Mouse (Mus musculus): ENCODE measurements around the gene Car3.
"Not testable (repeated sequence)": the region's sequence is repeated elsewhere in the genome, so short reads cannot be mapped to it uniquely, and the experiment has no call there.

Gene Car3

DNA sequence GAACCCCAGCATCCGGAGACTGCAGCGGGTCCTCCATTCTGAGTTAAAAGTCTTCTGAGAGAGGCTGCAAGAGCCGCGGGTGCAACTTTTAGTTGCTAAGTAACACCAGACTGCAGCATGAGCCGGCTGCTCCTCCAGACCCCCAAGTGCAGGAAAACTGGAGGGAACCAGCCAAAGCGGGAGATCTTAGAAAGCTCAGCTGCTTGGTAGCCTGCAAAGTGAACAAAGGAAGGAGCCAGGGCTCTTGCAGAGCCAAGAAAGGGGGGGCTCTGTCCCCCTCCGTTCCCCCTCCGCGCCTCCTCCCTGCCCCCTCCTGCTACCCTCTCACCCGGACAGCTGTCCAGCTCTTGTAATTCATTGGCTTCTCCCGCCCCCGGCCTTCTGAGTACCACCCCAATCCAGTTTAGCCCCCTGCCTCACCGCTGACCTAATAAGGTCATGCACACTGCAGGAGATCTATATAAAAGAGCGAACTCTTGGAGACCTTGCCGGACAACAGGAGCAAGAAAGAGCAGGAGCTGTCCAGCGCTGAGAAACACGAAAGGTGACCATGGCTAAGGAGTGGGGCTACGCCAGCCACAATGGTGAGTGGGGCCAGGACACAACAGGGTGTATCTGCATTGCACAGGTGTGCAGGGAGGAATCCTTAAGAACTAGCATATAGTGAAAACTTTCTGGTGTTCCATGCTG lies at the start of gene Car3:
Car3 (plus strand) TSS at position 491 of the 690 bp plus-strand sequence.
- no peak for DNase-seq (ENCODE audit: low spot score in 2 of 2)

DNA sequence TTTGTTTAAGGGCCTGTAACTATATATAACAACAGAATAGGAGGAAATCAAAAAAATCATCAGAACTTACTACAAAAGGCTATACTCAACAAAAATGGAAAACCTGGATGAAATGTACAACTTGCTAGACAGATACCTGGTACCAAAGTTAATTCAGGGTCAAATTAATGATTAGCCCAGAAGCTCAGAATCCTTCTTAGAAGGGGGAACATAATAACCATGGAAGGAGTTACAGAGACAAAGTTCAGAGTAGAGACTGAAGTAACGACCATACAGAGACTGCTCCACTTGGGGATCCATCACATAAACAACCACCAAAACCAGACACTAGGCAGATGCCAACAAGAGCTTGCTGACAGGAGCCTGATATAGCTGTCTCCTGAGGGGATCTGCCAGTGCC lies 47.9 kb upstream of the Car3 start:
- not testable (repeated sequence) for DNase-seq (ENCODE audit: low spot score in 2 of 2)

DNA sequence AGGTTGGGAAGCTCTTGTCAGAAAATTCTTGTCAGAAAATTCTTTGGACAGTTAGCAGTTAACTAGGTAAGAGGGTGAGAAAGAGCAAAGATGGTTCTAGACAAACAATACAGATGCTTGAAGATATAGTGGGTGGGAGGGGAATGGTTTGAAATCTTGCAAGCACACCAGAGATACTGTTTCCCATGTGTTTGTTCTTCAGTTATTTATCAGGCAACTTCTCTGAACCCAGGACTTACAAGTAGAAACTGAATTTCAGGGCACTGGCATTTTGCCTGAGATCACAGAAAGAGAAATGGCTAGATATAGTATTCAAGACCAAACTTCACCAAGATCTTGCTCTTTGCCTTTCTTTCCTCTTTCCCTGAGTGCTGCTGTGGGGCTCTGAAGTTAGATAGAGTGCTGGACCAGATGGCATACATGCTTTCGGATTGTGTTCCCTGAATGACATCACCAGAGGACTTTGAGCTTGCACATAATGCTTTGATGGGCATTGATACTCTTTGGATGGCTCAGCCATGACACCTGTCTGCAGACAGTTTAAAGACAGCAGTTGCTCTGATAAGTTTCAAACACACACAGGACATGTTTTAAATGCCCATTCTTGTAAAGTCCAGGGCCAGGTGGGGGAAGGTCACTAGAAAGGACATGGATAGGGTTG lies 43.3 kb upstream of the Car3 start:
- DNase-seq (ENCODE audit: low spot score in 2 of 2): no peak

DNA sequence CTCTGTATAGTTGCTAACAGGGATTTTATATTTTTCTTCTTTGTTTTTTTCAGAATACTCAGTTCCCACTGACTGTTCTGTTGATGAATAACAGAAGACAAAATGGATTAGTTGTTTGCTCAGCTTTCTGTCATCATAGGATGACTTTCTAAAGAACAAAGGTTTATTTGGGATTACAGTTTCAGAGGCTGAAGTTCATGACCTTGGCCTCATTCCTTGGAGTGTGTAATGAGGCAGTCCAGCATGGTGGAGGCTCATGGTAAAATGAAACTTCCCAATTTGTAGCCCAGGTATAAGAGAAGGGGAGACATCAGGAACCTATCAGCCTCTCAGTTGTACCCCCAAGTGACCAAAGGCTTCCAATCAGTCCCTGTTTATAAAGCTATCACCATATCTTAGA lies 34.4 kb upstream of the Car3 start:
- no peak for DNase-seq (ENCODE audit: low spot score in 2 of 2)

DNA sequence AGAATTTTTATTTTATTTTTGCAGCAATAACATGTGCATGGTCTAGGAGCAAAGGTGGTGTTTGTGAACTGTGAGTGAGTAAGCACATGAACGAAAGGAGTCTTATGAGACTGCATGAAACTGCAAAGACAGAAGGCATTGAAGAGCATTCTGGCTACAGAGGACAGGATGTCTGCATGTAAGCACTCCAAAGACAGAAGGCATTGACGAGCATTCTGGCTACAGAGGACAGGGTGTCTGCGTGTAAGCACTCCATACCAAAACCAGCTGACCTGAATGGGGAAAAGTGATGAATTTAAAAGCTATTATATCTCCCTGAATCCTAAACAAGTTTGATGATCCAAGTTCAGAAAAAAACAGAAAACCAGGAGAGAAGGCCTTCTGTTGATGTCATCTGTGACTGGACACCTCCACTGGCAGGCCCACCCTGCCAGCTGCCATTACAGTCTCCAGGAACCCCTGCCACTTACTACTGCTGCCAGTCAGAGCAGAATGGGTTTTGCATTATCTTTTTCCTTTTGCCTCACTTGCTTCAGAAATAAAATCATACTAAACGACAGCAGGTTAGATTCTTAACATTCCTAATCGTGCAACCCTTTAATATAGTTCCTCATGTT lies 32.0 kb upstream of the Car3 start:
- no peak for DNase-seq (ENCODE audit: low spot score in 2 of 2)

DNA sequence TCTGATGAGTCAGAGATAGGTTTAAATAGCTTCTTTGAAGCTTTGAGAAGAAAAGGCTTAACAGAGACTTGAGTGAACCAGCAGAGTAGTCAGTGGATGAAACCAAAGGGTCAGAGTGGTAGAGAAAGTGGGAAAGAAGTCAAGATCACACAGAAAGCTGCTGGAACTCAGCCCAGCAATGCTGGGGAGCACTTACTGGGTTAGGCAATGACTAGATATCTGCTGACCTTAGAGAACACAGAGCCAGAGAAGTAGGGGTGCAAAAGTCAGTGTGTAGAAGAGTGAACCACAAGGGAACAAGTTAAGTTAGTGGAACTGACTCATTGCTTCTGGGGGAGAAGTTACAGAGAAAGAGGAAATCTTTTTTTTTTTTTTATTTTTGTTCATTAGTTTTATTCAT lies 30.5 kb upstream of the Car3 start:
- no peak for DNase-seq (ENCODE audit: low spot score in 2 of 2)

DNA sequence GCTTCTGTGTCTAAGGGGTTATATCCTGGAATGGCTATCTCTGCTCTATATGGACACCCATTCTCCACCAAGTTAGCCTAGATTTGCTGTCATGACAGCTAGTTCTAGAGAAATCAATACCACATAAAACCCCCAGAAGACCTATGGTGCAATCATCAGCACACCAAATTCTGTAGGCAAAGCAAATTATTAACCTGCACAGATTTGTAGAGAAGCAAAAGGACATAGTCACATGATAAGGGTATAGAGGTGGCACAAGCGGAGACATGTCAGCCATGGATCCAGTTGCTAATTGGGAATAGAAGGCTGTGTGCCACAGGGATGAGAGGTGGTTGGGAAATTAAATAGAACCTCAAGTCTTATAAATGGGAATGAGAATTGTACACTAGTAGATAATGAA lies 24.4 kb upstream of the Car3 start:
- DNase-seq (ENCODE audit: low spot score in 2 of 2): no peak

DNA sequence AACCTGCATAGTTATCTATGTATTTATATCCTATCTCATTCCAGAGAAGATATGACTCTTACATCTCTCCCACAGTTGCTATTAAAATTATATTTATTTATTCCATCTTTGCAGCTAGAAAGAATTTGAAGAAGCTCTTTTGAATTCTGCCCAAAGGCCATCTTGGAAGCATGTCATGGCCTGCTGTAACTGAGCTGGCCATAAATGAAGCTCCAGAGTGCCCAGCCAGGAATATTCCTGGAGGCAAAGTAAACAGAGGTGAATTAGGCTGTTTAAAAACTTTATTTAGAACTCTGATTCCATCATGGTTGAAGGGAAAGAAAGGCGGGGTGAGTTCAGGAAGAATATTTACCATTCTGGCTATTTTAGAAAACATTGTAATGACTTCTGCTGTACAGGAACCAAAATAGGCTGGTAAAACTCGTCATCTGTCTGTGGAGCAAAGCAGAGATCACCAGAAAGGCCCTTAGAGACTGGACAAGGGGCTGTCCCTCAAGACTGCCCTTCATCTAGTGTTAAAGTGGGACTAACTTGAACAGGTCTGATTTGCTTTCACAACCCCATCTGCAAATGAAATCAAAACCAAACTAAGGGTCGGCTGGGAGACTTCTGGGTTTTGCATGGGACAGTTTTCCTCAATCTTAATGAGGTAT lies 23.7 kb upstream of the Car3 start:
- no peak for DNase-seq (ENCODE audit: low spot score in 2 of 2)

DNA sequence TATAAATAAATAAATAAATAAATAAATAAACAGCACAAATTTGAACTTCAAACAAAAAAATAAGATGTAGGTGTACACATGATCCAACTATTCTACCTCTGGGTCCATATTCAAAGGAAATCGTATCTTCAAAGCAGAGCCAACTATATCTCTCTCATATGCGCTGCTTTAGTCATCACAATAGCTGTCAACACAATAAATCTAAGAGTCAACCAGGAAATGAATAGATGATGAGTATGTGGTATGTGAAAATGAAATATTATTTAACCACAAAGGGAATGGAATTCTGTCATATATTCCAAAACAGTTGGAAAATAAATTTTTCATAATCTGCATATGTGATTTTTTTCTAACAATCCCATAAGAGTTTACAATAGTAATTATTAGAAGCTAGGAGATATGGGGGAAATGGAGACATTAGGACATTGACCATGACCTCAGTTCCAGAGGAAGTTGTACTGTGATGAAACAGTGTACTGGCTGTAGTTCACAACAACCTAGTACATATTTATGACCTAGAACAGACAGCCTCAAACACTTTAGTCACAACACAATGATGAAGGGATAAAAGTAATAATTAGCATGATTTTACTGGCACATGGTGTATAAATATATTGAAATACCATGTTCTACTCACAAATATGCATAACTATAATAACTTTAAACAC lies 14.6 kb upstream of the Car3 start:
- DNase-seq (ENCODE audit: low spot score in 2 of 2): no peak

DNA sequence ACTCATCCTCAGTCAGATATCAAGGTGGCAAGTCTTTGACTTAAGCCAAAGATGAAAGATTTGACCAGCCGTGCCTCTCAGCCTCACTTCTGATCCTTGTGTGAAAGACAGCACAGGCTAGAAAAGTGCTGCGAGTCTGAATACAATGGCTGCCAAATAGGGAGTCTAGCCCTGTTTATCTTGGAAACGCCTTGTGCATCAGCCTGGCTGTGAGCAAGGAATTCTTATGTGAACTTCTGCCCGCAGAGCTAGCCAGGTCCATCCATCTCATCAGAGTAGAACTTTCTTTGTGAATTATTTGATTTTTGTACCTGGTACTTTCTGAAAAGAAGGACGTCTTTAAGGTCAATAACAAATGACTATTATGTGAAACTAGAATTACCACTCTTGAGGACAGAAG lies 9.3 kb upstream of the Car3 start:
- DNase-seq (ENCODE audit: low spot score in 2 of 2): no peak

DNA sequence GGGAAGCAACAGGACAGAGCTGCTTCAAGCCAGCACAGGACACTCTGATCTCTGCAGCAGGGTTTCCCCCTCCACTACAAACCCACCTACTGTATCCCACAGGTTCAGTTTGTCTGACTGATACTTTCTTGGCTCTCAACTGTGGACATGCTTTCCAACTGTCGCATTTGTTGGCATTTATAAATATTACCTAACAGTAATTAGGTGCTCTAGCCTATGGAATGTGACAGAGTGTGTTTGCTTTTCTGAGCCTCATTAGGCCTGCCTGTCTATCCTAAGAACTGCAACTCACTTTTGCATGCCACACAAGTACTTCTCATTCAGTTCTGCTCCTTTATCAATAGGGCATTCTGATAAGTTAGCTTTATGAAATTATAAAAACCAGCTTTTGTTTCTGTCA lies 8.9 kb upstream of the Car3 start:
- DNase-seq (ENCODE audit: low spot score in 2 of 2): no peak

DNA sequence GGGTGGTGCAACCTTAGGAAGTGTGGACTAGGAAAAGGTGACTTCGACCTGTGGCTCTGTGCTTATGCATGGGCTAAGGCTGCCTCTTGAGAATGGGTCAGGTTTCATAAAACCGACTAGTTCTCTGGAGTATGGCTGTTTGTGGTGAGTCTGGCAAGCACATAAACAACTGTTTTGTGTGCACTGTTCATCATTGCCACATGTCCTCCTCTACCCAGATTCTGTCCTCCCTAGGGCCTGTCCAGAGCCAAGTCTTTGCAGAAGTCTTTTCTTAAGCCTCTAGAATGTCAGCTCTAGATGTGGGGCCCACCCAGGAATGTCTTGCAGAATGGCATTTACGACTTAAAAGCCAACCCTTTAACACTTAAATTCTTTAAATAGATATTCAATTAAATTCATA lies 5.4 kb upstream of the Car3 start:
- DNase-seq (ENCODE audit: low spot score in 2 of 2): no peak

DNA sequence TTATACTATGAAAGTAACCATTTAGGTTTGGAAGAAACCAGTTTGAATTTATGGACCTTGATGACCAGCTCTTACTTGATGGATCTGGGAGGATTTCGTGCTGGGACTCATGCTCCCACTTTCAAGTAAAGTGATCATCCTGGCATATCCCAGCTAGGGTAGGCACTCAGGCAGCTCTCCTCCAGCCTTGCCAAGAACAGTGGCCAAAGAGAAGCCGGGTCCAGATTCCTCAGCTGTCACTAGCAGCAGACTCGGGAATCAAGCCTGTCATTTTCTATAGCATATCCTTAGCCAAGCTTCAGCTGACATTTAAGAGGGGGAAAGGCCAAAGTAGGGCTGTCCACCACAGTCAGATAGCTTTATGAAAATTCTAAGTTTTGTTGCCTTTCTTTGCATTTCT lies 3.0 kb upstream of the Car3 start:
- no peak for DNase-seq (ENCODE audit: low spot score in 2 of 2)

DNA sequence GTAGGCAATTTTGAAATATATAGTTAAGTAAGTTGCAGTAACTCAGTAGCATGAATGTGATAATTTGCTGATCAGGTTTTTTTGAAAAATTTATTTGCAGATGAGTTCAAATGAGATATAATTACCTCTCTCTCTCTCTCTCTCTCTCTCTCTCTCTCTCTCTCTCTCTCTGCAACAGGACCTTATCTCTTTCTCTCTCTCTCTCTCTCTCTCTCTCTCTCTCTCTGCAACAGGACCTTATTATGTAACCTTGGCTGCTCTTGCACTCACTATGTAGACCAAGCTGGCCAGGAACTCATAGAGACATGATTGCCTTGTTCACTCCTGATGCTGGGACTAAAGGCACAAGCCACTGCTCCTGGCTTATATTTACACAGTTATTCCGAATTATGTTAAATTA lies 2.1 kb upstream of the Car3 start:
- DNase-seq (ENCODE audit: low spot score in 2 of 2): no peak

DNA sequence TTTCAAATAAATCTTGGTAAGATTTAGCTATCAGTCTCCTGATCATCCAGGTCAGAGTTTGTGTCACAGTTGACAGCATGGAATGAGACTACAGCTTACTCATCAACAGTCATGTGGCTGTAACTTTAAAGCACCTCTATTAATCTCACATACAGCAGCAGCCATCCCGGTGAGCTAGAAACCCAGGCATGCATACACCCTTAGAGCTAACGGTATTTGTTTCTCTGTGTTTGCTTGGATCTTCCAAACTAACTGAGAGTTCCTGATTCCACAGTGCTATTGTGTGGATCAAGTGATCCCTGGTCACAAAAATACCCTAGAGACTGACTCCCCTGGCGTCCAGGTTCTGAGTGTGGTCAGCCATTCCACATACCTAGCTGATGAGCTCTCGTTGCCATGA lies 1.5 kb upstream of the Car3 start:
- no peak for DNase-seq (ENCODE audit: low spot score in 2 of 2)

DNA sequence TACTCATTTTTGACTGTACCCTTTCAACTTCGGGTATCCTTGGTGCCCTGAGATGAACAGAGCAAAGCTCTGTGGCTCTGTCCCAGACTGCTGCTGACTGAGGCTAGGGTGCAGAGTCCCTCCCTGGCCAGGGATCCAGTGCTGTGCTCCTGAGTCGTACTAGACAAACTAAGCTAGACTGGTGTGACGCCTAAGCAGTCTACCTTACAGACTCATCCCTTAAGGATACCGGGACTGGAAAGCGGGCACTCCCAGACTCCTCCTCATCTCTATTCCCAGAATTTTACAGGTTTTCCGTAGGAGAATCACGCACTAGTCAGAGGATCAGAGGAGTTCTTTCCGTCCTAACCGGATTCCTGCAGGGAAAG lies 674 bp upstream of the Car3 start:
- no peak for DNase-seq (ENCODE audit: low spot score in 2 of 2)

DNA sequence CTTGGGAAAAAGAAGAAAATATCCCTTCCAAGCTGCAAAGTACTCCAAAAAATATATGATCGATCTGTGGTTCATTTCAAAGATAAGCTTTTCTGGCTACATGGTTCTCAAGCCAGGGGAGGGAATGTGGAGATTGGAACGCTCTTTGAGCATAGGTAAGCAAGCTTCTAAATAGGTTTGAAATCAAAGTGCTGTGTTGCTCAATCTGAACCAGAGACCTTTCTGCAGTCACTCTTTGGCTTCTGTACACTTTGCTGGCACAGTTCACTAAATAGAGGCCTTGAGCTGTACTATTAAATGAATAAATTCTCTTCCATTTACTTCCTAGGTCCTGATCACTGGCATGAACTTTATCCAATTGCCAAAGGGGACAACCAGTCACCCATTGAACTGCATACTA lies 610 bp downstream of the Car3 start:
- DNase-seq (ENCODE audit: low spot score in 2 of 2): no peak

DNA sequence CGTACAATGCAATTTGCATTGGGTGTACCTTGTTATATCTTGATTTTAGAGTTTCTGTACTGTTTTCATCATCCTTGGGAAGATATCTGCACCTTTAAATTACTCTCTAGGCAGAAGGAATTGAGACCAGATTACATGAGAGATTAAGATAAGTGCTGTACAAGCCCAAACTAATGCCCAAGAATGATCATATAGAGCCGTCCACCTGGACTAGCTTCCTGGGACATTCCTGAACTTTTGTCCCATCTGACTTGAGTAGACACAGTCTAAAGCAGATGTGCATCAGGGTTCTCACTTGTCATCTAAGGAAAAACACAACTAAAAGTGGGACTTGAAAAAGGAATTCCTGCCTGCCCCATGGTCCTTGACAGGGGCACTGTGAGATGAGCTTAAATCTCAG lies 2.6 kb downstream of the Car3 start:
- no peak for DNase-seq (ENCODE audit: low spot score in 2 of 2)

DNA sequence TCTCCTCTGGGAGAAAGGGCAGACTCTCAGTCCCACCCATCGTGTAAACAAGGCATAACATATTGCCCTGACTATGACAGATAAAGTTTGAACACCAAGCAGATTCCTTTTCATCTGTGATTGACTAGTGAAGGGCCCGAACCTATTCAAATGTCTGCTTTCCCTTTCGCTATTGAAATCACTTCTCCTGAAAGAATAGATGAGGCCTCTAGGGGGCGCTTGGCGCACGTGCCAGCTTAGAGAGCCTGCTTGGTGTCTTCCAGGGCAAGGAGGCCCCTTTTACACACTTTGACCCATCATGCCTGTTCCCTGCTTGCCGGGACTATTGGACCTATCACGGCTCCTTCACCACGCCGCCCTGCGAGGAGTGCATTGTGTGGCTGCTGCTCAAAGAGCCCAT lies 6.5 kb downstream of the Car3 start:
- peak; percentile 42 to 52 for DNase-seq (ENCODE audit: low spot score in 2 of 2)

DNA sequence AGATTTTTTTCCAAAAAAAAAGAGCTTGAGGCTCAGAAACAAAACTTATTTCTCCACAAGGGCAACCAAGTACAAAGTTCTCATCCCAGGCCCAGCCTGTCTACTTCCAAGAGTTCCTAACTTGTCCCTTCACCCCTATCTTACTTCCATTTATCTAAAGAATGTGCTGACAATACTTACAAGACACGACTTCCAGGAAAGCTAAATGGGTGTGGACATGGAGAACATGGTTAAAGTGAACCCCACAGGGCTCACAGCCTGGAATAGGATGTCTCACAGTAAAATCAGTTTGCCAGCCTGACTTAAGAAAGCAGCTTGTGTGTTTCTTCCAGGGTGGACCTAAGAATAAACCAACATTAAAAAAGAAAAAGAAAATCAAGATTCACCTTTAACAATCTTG lies 7.2 kb downstream of the Car3 start:
- no peak for DNase-seq (ENCODE audit: low spot score in 2 of 2)

DNA sequence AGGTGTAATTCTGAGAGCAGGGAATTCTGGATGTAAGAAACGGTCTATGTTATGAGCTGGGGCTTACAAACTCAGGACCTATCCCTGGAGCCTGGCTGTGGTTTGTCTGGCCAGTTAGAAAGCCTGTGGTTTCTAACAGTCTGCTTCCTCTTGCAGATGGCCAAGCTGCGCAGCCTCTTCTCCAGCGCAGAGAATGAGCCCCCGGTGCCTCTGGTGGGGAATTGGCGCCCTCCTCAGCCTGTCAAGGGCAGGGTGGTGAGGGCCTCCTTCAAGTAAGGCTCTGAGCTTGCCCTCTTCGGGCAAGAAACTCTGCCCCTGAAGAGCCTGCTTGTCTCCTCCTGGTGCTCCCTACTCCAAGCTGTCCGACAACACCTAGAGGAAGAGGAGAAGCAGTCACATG lies 8.1 kb downstream of the Car3 start:
- DNase-seq (ENCODE audit: low spot score in 2 of 2): no peak

DNA sequence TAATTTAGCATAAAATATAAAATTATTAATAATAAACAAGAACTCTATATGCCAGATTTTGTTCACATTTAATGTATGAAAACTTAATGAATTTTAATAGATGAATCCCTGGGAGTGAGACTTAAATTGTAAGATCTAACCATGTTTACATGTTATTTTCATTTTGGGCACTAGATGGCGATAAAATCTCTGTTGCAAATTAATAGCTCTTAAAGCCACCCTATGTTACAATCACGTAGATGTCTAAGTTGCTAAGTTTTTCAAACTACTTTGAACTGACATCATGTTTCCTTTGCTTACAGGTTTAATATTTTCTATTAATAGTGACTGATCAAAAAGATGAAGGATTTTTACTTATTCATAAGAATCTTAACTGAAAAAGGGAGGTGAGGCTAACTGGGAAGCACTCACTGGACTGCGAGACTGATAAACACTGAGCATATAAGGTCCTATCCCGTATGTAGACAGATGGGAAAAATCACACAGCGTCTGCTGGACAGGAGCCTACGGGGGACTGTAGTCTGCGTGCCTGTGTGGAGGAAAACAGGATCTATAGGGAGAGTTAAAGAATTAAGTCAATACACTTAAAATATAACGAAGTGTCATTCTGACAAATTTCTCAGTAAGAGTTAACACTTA lies 11.2 kb downstream of the Car3 start:
- DNase-seq (ENCODE audit: low spot score in 2 of 2): no peak
